Mouse (Mus musculus) midbrain, embryonic 15.5 days (tissue): ENCODE data around the gene Dok5. TPM values are rescaled to one million over a fixed set of nuclear protein-coding genes. Genes with fewer than 3 reads are reported as not detected.
A peak's percentile ranks its signal among the peaks of the same experiment; 100 is the strongest.

Source experiments
- ATAC-seq: fragments of 200-750 bp; cut with Nextera tagmentation; replicated peaks from 2 replicates; pipeline ENCODE4 v1.8.0; 2017; ENCODE audit warnings: moderate TSS enrichment
- H3K27ac ChIP-seq: fragments of 300-500 bp; sonication (generic); 2 replicates; pipeline ENCODE4 v1.5.1; 2015; ENCODE audit warnings: mild to moderate bottlenecking, inconsistent platforms
- H3K27me3 ChIP-seq: fragments of 300-500 bp; sonication (generic); replicated peaks from 2 replicates; pipeline ENCODE4 v1.6.1; 2015; ENCODE audit warnings: inconsistent platforms
- H3K36me3 ChIP-seq: fragments of 300-500 bp; sonication (generic); replicated peaks from 2 replicates; pipeline ENCODE4 v1.6.1; 2015; ENCODE audit warnings: inconsistent platforms
- H3K4me1 ChIP-seq: fragments of 300-500 bp; sonication (generic); 2 replicates; pipeline ENCODE4 v1.6.1; 2015; ENCODE audit warnings: inconsistent platforms
- H3K4me2 ChIP-seq: fragments of 300-500 bp; sonication (generic); 2 replicates; pipeline ENCODE4 v1.6.1; 2015; ENCODE audit warnings: inconsistent platforms, mild to moderate bottlenecking, moderate library complexity
- H3K4me3 ChIP-seq: fragments of 300-500 bp; sonication (generic); 2 replicates; pipeline ENCODE4 v1.5.1; 2015; ENCODE audit warnings: mild to moderate bottlenecking, inconsistent platforms
- H3K9ac ChIP-seq: fragments of 300-500 bp; sonication (generic); 2 replicates; pipeline ENCODE4 v1.6.1; 2015; ENCODE audit warnings: mild to moderate bottlenecking, inconsistent platforms
- H3K9me3 ChIP-seq: fragments of 300-500 bp; sonication (generic); 2 replicates; pipeline ENCODE4 v1.6.1; 2016; ENCODE audit warnings: inconsistent platforms
- WGBS: fragments of 180-500 bp; shearing (Covaris S2); methylation state at CpG from one replicate; pipeline ENCODE4 v1.1.7; 2015; ENCODE audit warnings: mixed read lengths; 5-methylcytosine and 5-hydroxymethylcytosine counted together
- polyA plus RNA-seq: library from polyadenylated mRNA; unstranded; fragments of >200 nt; fragmentation: Nextera tagmentation; extraction: Ambion mirVana; gene quantifications from 2 replicates; pipeline ENCODE4 v1.2.1, GENCODE M21; 2015

Dok5 gene
- polyA plus RNA-seq, 1 experiment from 2014 or later, result 52.9 TPM

- WGBS, result 3% methylated on average over 19 of the region's 19 CpGs
- peak overlapping the region; percentile 12; the same call in 1 of the 2 replicates for H3K4me3 ChIP-seq
- peaks cover 25% of the 10 kb centered on the region for H3K4me1 ChIP-seq
- H3K9me3 ChIP-seq, result no peaks in the 10 kb centered on the region
- H3K27me3 ChIP-seq, result no peaks in the 10 kb centered on the region
- no peaks in the 10 kb centered on the region for H3K36me3 ChIP-seq
- peak; percentile 48 for ATAC-seq
- peak overlapping the region; percentile 76 for H3K27ac ChIP-seq
- H3K9ac ChIP-seq, result peak overlapping the region; percentile 33
- H3K4me2 ChIP-seq, result peak overlapping the region; percentile 34
Measured at GRCm38 (mm10) chr2:170772126-170772884, 40.7 kb downstream of the Dok5 start.

- Histone ChIP-seq H3K4me3 (no peak overlapping the region), H3K27me3 (no peaks in the 10 kb centered on the region), H3K9ac (no peak overlapping the region), H3K36me3 (no peaks in the 10 kb centered on the region), H3K27ac (peak overlapping the region; percentile 76), H3K4me2 (peak overlapping the region; percentile 34), H3K9me3 (no peaks in the 10 kb centered on the region), H3K4me1 (peaks cover 26% of the 10 kb centered on the region)
- 10% methylated on average over 8 of the region's 8 CpGs for WGBS
- 0 out of 2 replicates have a peak, but pooled peaks have one; percentile 43 for ATAC-seq
Measured at GRCm38 (mm10) chr2:170772885-170773270, 41.3 kb downstream of the Dok5 start.

GRCm38 (mm10) chr2:170775577-170775976, 44.0 kb downstream of the Dok5 start:
- H3K4me2 ChIP-seq, result no peak overlapping the region
- peaks cover 35% of the 10 kb centered on the region for H3K4me1 ChIP-seq
- ATAC-seq, result no peak
- WGBS, result 86% methylated on average over 15 of the region's 15 CpGs
- H3K36me3 ChIP-seq, result no peaks in the 10 kb centered on the region
- H3K9ac ChIP-seq, result no peak overlapping the region
- no peak overlapping the region for H3K4me3 ChIP-seq
- no peaks in the 10 kb centered on the region for H3K27me3 ChIP-seq
- no peaks in the 10 kb centered on the region for H3K9me3 ChIP-seq
- no peak overlapping the region for H3K27ac ChIP-seq

- no peaks in the 10 kb centered on the region for H3K36me3 ChIP-seq
- no peak overlapping the region for H3K27ac ChIP-seq
- H3K9me3 ChIP-seq, result no peaks in the 10 kb centered on the region
- peaks cover 38% of the 10 kb centered on the region for H3K4me1 ChIP-seq
- H3K9ac ChIP-seq, result no peak overlapping the region
- no peak overlapping the region for H3K4me2 ChIP-seq
- no peaks in the 10 kb centered on the region for H3K27me3 ChIP-seq
- H3K4me3 ChIP-seq, result no peak overlapping the region
- no peak for ATAC-seq
- 95% methylated on average over 11 of the region's 11 CpGs for WGBS
Measured at GRCm38 (mm10) chr2:170776107-170776506, 44.5 kb downstream of the Dok5 start.

GRCm38 (mm10) chr2:170777572-170777971, 46.0 kb downstream of the Dok5 start:
- no peak overlapping the region for H3K4me2 ChIP-seq
- WGBS, result 72% methylated on average over 6 of the region's 6 CpGs
- H3K27me3 ChIP-seq, result no peaks in the 10 kb centered on the region
- peaks cover 26% of the 10 kb centered on the region for H3K4me1 ChIP-seq
- H3K9ac ChIP-seq, result no peak overlapping the region
- no peak overlapping the region for H3K4me3 ChIP-seq
- H3K27ac ChIP-seq, result no peak overlapping the region; the same call in 1 of the 2 replicates
- no peak for ATAC-seq
- no peaks in the 10 kb centered on the region for H3K36me3 ChIP-seq
- H3K9me3 ChIP-seq, result no peaks in the 10 kb centered on the region

- Histone ChIP-seq H3K9me3 (no peaks in the 10 kb centered on the region), H3K4me2 (no peak overlapping the region), H3K4me3 (no peak overlapping the region), H3K4me1 (peaks cover 21% of the 10 kb centered on the region), H3K27ac (peak overlapping the region; percentile 1; the same call in 1 of the 2 replicates), H3K27me3 (no peaks in the 10 kb centered on the region), H3K36me3 (no peaks in the 10 kb centered on the region), H3K9ac (no peak overlapping the region)
- ATAC-seq, result peak; percentile 50; the same call in 1 of the 2 replicates
- 72% methylated on average over 11 of the region's 11 CpGs for WGBS
Measured at GRCm38 (mm10) chr2:170780010-170780750, 48.6 kb downstream of the Dok5 start.

GRCm38 (mm10) chr2:170788101-170788500, 56.5 kb downstream of the Dok5 start:
- H3K4me3 ChIP-seq, result no peak overlapping the region
- no peaks in the 10 kb centered on the region for H3K27me3 ChIP-seq
- no peaks in the 10 kb centered on the region for H3K36me3 ChIP-seq
- no peak overlapping the region for H3K9ac ChIP-seq
- no peaks in the 10 kb centered on the region for H3K9me3 ChIP-seq
- 97% methylated on average over 10 of the region's 10 CpGs for WGBS
- no peak overlapping the region for H3K27ac ChIP-seq
- peaks cover 11% of the 10 kb centered on the region for H3K4me1 ChIP-seq
- no peak for ATAC-seq
- no peak overlapping the region for H3K4me2 ChIP-seq

GRCm38 (mm10) chr2:170791332-170792017, 59.9 kb downstream of the Dok5 start:
- no peak overlapping the region for H3K4me3 ChIP-seq
- no peak overlapping the region for H3K9ac ChIP-seq
- peak; percentile 90 for ATAC-seq
- no peaks in the 10 kb centered on the region for H3K36me3 ChIP-seq
- peak overlapping the region; percentile 27 for H3K4me2 ChIP-seq
- peak overlapping the region; percentile 54 for H3K27ac ChIP-seq
- H3K9me3 ChIP-seq, result no peaks in the 10 kb centered on the region
- peaks cover 11% of the 10 kb centered on the region for H3K4me1 ChIP-seq
- H3K27me3 ChIP-seq, result no peaks in the 10 kb centered on the region
- 21% methylated on average over 8 of the region's 8 CpGs for WGBS

- H3K4me2 ChIP-seq, result no peak overlapping the region
- no peak overlapping the region for H3K9ac ChIP-seq
- no peaks in the 10 kb centered on the region for H3K27me3 ChIP-seq
- 88% methylated on average over 3 of the region's 3 CpGs for WGBS
- no peak overlapping the region for H3K27ac ChIP-seq
- peaks cover 11% of the 10 kb centered on the region for H3K4me1 ChIP-seq
- H3K4me3 ChIP-seq, result no peak overlapping the region
- H3K36me3 ChIP-seq, result no peaks in the 10 kb centered on the region
- H3K9me3 ChIP-seq, result no peaks in the 10 kb centered on the region
- no peak for ATAC-seq
Measured at GRCm38 (mm10) chr2:170795242-170795641, 63.6 kb downstream of the Dok5 start.

- no peak overlapping the region for H3K4me3 ChIP-seq
- H3K9me3 ChIP-seq, result no peaks in the 10 kb centered on the region
- WGBS, result 82% methylated on average over 6 of the region's 6 CpGs
- peaks cover 8% of the 10 kb centered on the region for H3K4me1 ChIP-seq
- no peaks in the 10 kb centered on the region for H3K27me3 ChIP-seq
- H3K4me2 ChIP-seq, result no peak overlapping the region
- no peaks in the 10 kb centered on the region for H3K36me3 ChIP-seq
- no peak for ATAC-seq
- H3K27ac ChIP-seq, result no peak overlapping the region
- no peak overlapping the region for H3K9ac ChIP-seq
Measured at GRCm38 (mm10) chr2:170802984-170803383, 71.4 kb downstream of the Dok5 start.

GRCm38 (mm10) chr2:170807555-170808258, 76.1 kb downstream of the Dok5 start:
- 50% methylated on average over 12 of the region's 12 CpGs for whole genome bisulfite sequencing
- Histone ChIP-seq H3K27ac (peak overlapping the region; percentile 64), H3K4me1 (peaks cover 15% of the 10 kb centered on the region), H3K9ac (no peak overlapping the region; the same call in 1 of the 2 replicates), H3K27me3 (no peaks in the 10 kb centered on the region), H3K4me2 (no peak overlapping the region), H3K36me3 (no peaks in the 10 kb centered on the region), H3K9me3 (no peaks in the 10 kb centered on the region), H3K4me3 (no peak overlapping the region)
- ATAC-seq, result 0 out of 2 replicates have a peak, but pooled peaks have one; percentile 28
